Mouse (Mus musculus) monocyte, adult 2 months (primary cell): ENCODE measurements at regions not wholly inside any gene's neighbourhood (a gene's known extent, or its start where the extent isn't known, plus 50 kb on each side); places are given as distances from the start of the nearest gene placed in this dataset.

ENCODE experiments used
- DNase-seq, 2 experiments: peaks; one replicate each; pipeline ENCODE4 v3.0.0; 2022; ENCODE audit warnings: low spot score in 2 of 2, low read depth in 1 of 2

GRCm38 (mm10) chr2:11853210-11853973, 75.7 kb downstream of the Ankrd16 start:
- peak; percentile 1 to 22 for DNase-seq

GRCm38 (mm10) chr2:11869983-11870382, 92.3 kb downstream of the Ankrd16 start:
- DNase-seq = no peak

- DNase-seq = no peak
Observed at GRCm38 (mm10) chr2:11880005-11880404, 102.3 kb downstream of the Ankrd16 start.

GRCm38 (mm10) chr2:11894792-11895568, 117.3 kb downstream of the Ankrd16 start:
- peak in 1 of 2 experiments; percentile 18 for DNase-seq

- DNase-seq = no peak
Observed at GRCm38 (mm10) chr2:11899698-11900660, 122.3 kb downstream of the Ankrd16 start.

- no peak for DNase-seq
Observed at GRCm38 (mm10) chr2:11914782-11915181, 137.1 kb downstream of the Ankrd16 start.

GRCm38 (mm10) chr2:11917373-11917772, 139.7 kb downstream of the Ankrd16 start:
- no peak for DNase-seq

- DNase-seq = no peak
Observed at GRCm38 (mm10) chr2:11918070-11918469, 140.4 kb downstream of the Ankrd16 start.

GRCm38 (mm10) chr2:11960777-11961176, 183.1 kb downstream of the Ankrd16 start:
- DNase-seq = no peak

GRCm38 (mm10) chr2:11965374-11965773, 187.7 kb downstream of the Ankrd16 start:
- no peak for DNase-seq

- DNase-seq = no peak
Observed at GRCm38 (mm10) chr2:11967001-11967400, 189.3 kb downstream of the Ankrd16 start.

- DNase-seq = no peak
Observed at GRCm38 (mm10) chr2:11971972-11972371, 194.3 kb downstream of the Ankrd16 start.

GRCm38 (mm10) chr2:12001938-12002899, 224.5 kb downstream of the Ankrd16 start:
- no peak for DNase-seq

- no peak for DNase-seq
Observed at GRCm38 (mm10) chr2:12004330-12004729, 226.7 kb downstream of the Ankrd16 start.

- DNase-seq = no peak
Observed at GRCm38 (mm10) chr2:12007201-12007600, 229.5 kb downstream of the Ankrd16 start.

GRCm38 (mm10) chr2:12011441-12011840, 233.8 kb downstream of the Ankrd16 start:
- DNase-seq = no peak

- DNase-seq = no peak
Observed at GRCm38 (mm10) chr2:12019607-12020006, 241.9 kb downstream of the Ankrd16 start.

- DNase-seq = no peak
Observed at GRCm38 (mm10) chr2:12023402-12024111, 245.9 kb downstream of the Ankrd16 start.

- DNase-seq = no peak
Observed at GRCm38 (mm10) chr2:12026220-12026619, 248.5 kb downstream of the Ankrd16 start.
